Mouse (Mus musculus) embryonic fibroblast, embryonic 13.5 days (primary cell): ENCODE measurements around the gene Agtr1b.

Experiments used
- CTCF ChIP-seq: IDR thresholded peaks from 2 replicates; pipeline ENCODE4 v1.5.1; 2011; ENCODE audit warnings: mild to moderate bottlenecking, control low read depth, low read length, moderate library complexity, borderline replicate concordance; ENCODE audit not compliant: insufficient read depth
- POLR2A ChIP-seq: IDR thresholded peaks from 2 replicates; pipeline ENCODE4 v1.6.1; 2011; ENCODE audit warnings: low read depth, mild to moderate bottlenecking, control low read depth, low read length, moderate library complexity

GRCm38 (mm10) chr3:20288761-20289160, 78.2 kb downstream of the Agtr1b start:
- no peak for TF ChIP-seq CTCF
- TF ChIP-seq POLR2A = no peak
